Mouse (Mus musculus): ENCODE data around the gene Rmdn2. TPM values are rescaled to one million over a fixed set of nuclear protein-coding genes. Genes with fewer than 3 reads are reported as not detected.

Rmdn2 gene
- polyA plus RNA-seq, 1 experiment from 2014 or later, result 15.1 TPM

- Histone ChIP-seq H3K9me3 (ENCODE audit: control insufficient read depth, low read length) (no peaks in the 10 kb centered on the region), H3K27ac (ENCODE audit: low read depth, low read length) (no peak overlapping the region), H3K4me1 (ENCODE audit: control insufficient read depth, insufficient read depth, low read length) (peaks cover 30% of the 10 kb centered on the region), H3K4me3 (ENCODE audit: low read length) (no peak overlapping the region), H3K4me2 (replicated peaks; ENCODE audit: low read depth, low read length) (no peak overlapping the region), H3K27me3 (ENCODE audit: control insufficient read depth, insufficient read depth, low read length) (no peaks in the 10 kb centered on the region), H3K36me3 (ENCODE audit: control insufficient read depth, insufficient read depth, low read length) (no peaks in the 10 kb centered on the region), H3K9ac (ENCODE audit: low read depth, low read length) (no peak overlapping the region)
- no peak for ATAC-seq (ENCODE audit: low FRiP score, low TSS enrichment)
- 62% methylated on average over 4 of the region's 4 CpGs for WGBS
These were observed 121.4 kb downstream of the Rmdn2 start for GRCm38 (mm10) chr17:79733039-79733438.

DNA sequence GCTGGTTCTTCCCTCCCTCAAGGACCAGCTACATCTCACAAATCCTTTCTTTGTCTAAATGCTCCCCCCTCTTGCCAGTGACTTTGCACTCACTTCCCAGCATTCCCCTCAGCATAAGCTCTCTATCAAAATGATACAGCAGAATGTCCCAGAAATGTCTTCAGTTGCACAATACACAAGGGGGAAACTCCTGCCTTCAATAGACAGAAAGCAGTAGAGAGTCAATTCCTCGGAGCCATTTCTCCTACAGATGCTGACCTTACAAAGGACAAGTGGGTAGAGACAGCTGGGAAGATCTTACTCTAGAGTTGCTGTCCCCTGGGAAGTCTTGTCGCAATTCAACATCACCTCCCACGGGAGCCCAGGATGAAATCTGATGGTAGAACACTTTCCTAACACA, 125.9 kb downstream of the Rmdn2 start:
- Histone ChIP-seq H3K4me1 (ENCODE audit: control insufficient read depth, insufficient read depth, low read length) (peaks cover 27% of the 10 kb centered on the region), H3K27ac (ENCODE audit: low read depth, low read length) (no peak overlapping the region), H3K4me2 (replicated peaks; ENCODE audit: low read depth, low read length) (no peak overlapping the region), H3K9me3 (ENCODE audit: control insufficient read depth, low read length) (no peaks in the 10 kb centered on the region), H3K36me3 (ENCODE audit: control insufficient read depth, insufficient read depth, low read length) (no peaks in the 10 kb centered on the region), H3K27me3 (ENCODE audit: control insufficient read depth, insufficient read depth, low read length) (no peaks in the 10 kb centered on the region), H3K9ac (ENCODE audit: low read depth, low read length) (no peak overlapping the region), H3K4me3 (ENCODE audit: low read length) (no peak overlapping the region)
- ATAC-seq (ENCODE audit: low FRiP score, low TSS enrichment), result no peak
- WGBS, result 35% methylated on average over 3 of the region's 3 CpGs

DNA sequence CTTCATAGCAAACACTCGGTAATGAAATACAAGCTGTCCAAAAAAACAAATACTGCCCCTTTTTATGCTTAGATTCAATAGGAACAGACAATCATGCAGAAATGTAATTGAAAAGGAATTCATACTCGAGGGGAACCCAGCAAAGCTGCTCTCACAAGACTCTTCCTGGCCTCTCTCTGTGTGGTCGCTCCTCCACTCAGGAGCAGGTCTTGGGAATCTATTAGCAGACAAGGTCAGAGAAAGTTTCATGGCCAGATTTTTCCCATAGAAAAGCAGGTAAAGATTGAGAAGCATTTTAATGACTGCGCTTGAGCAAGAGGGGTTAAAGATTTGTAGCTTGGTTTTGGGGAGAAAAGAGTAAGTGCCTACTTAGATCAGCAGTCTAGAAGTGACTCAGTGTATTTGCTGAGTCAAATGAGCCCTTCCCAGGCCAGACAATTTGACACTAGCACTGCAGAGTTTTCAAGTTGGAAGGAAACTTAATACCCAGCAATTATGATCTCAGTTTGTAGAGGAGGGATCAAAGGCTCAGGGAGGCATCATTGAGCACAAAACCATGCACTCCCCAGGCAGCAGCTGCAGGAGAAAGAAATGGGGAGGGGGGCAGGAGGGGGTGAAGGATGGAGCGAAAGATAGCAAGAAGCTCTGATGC, 127.3 kb downstream of the Rmdn2 start:
- no peaks in the 10 kb centered on the region for H3K36me3 ChIP-seq (ENCODE audit: control insufficient read depth, insufficient read depth, low read length)
- no peaks in the 10 kb centered on the region for H3K27me3 ChIP-seq (ENCODE audit: control insufficient read depth, insufficient read depth, low read length)
- peaks cover 27% of the 10 kb centered on the region for H3K4me1 ChIP-seq (ENCODE audit: control insufficient read depth, insufficient read depth, low read length)
- no peaks in the 10 kb centered on the region for H3K9me3 ChIP-seq (ENCODE audit: control insufficient read depth, low read length)
- H3K9ac ChIP-seq (ENCODE audit: low read depth, low read length), result no peak overlapping the region
- H3K27ac ChIP-seq (ENCODE audit: low read depth, low read length), result peak overlapping the region; percentile 73
- WGBS, result 20% methylated on average over 5 of the region's 5 CpGs
- ATAC-seq (ENCODE audit: low FRiP score, low TSS enrichment), result peak; percentile 78
- no peak overlapping the region for H3K4me2 ChIP-seq (replicated peaks; ENCODE audit: low read depth, low read length)
- no peak overlapping the region for H3K4me3 ChIP-seq (ENCODE audit: low read length)

- Histone ChIP-seq H3K27me3 (ENCODE audit: control insufficient read depth, insufficient read depth, low read length) (no peaks in the 10 kb centered on the region), H3K9ac (ENCODE audit: low read depth, low read length) (no peak overlapping the region), H3K27ac (ENCODE audit: low read depth, low read length) (no peak overlapping the region), H3K4me2 (replicated peaks; ENCODE audit: low read depth, low read length) (no peak overlapping the region), H3K4me3 (ENCODE audit: low read length) (no peak overlapping the region), H3K9me3 (ENCODE audit: control insufficient read depth, low read length) (peaks cover 4% of the 10 kb centered on the region; the same call in 1 of the 2 replicates), H3K4me1 (ENCODE audit: control insufficient read depth, insufficient read depth, low read length) (peaks cover 44% of the 10 kb centered on the region), H3K36me3 (ENCODE audit: control insufficient read depth, insufficient read depth, low read length) (no peaks in the 10 kb centered on the region)
- WGBS, result 47% methylated on average over 5 of the region's 5 CpGs
- ATAC-seq (ENCODE audit: low FRiP score, low TSS enrichment), result no peak
These were observed 131.0 kb downstream of the Rmdn2 start for GRCm38 (mm10) chr17:79742635-79743034.

Other genes starting within 250 kb of the Rmdn2 start
- gene Cyp1b1, start 103.2 kb downstream of the Rmdn2 start, polyA plus RNA-seq (2014; fragmentation: Nextera tagmentation; extraction: Ambion mirVana), result 9.0 and 16.5 TPM in 2 replicates

All from kidney, embryonic 14.5 days (tissue).